Mouse (Mus musculus): Measurements from ENCODE around the gene D030056L22Rik.

Gene D030056L22Rik

DNA sequence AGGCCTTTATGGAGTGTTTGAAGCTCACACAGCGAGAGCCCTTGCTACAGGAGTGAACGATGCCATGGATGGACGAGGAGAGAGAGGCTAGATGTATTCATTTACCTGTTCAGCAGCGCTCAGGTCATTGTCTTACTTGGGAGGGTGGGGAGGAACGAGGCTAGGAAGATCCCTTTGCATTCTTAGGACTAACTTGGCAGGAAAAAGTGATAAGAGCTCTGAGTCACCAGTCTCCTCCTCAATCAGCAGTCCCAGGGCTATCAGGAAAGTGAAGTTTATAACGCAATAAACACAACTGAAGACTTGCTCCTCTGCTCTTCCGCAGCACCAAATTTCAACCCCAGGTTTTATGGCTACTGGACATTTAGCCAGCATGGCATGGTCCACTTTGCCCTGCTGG, 17.3 kb downstream of the D030056L22Rik start:
- no peak for ATAC-seq (ENCODE audit: insufficient number of reproducible peaks, low FRiP score, low TSS enrichment)

DNA sequence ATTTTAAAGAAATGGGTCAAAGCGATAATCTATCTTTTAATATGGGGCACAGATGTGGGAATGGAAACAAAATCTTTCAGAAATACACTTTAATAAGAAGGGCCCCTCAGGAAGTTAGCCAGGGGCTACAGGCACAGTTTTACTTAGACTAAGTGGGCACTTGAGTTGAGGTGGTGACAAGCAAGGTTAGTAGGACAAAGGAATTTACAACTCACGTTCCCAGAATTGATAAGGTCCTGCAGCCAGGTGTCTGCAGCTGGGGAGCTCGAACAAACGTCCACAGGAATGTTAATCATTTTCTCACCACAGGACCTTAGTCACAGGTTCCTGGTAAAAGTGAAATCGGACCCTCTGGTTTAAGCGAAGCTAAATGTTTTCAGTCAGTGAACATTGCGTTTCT, 18.1 kb downstream of the D030056L22Rik start:
- no peak for ATAC-seq (ENCODE audit: insufficient number of reproducible peaks, low FRiP score, low TSS enrichment)

DNA sequence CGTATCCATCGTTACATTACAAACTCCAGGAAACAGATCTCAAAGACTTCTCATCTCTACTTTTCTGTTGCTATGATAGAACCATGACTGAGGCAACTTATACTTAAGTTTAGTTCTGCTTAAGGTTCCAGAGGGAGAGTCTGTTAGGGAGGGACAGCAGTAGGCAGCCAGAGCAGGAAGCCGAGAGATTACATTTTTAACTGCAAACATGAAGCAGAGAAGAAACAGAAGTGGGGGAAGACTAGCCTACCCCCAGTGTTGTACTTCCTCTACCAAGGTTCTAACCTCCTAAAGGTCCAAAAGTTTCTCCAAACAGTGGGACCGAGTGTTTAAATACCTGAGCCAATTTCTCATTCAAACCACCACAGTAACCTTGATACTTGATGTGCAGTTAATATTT, 22.9 kb downstream of the D030056L22Rik start:
- no peak for ATAC-seq (ENCODE audit: insufficient number of reproducible peaks, low FRiP score, low TSS enrichment)

DNA sequence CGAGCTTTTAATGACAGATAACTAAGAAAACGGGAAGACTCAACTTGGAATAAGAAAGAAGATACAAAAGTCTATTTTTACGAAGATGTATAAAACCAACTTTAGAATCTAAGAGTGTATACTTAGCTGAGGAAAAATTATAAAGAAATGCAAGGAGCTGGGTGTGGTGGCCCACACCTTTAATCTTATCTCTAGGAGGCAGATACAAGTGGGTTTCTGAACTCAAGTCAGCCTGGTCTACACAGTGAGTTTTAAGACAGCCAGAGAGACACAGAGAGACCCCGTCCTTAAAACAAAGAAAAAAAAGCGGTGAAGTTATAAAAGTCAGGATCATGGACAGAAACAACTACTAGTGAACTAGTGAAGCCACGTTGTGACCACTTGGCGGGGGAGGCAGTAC, 26.2 kb downstream of the D030056L22Rik start:
- no peak for ATAC-seq (ENCODE audit: insufficient number of reproducible peaks, low FRiP score, low TSS enrichment)

DNA sequence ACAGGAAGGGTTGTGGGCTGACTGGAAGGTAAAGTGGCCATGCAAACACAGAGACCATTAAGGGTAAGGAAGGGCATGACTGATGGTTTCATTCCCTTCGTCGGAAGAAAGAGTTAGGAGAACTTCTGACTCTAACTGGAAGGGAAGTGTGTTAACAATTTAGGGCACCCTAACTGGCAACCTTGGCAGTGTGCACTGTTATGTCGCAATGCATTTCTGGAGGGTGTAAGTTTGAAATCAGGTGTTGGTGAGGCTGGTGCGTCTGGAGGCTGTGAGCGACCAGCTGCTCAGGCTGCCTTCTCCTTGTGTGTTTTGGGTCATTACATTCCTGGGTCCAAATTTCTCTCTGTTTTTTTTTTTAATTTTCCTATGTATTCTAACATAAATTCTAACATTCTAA, 31.0 kb downstream of the D030056L22Rik start:
- ATAC-seq (ENCODE audit: insufficient number of reproducible peaks, low FRiP score, low TSS enrichment): no peak

DNA sequence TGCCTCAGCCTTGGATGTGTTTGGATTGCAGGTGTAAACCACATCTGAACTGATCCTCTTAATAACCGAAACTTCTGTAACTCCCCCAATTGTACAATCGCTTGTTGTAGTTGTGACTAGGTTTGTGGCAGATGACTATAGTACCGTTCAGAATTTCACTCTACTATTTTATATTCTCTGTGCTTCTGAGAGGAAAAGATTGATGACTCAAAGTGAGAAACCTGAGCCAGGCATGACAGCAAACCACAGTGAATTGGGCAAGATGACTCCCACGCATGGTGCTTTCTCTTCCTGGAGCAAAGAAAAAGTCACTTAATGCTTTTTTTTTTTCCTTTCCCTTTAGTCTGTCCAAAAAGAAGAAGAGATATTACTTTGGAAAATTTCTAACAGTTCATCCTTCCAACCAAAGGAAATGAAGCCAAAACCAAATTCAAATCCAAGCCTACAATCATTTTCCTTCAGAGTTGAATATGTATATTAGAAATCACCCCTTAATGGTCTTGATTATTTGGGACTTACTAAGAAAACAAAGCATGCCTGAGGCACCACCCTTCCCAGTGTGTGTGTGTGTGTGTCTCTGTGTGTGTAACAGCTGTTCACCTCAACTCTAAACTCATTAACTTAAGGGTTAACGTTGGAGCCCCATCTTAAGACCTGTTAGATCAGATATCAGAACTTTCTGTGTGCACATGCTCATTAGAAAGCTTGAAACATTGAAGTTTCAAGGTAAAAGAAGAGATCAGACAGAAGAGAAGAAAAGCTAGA, 33.8 kb downstream of the D030056L22Rik start:
- ATAC-seq (ENCODE audit: insufficient number of reproducible peaks, low FRiP score, low TSS enrichment): no peak

DNA sequence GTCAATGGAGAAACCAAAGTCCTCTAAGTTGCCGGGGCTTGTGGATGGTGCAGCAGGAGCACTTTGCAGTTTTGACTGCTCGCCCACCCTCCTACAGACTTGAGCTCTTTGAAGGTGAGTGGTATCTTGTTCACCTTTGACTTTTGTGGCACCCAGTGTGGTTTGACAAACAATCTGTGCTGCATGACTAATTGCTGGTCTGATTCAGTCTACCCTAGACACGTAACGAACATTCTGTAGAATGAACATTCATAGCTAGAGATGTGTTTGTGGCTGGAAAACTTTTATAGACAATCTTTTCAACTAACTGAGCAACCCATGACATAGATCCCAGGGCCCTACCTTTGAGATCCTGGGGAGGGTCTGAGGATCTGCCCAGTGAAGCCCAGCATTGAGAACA, 34.4 kb downstream of the D030056L22Rik start:
- ATAC-seq (ENCODE audit: insufficient number of reproducible peaks, low FRiP score, low TSS enrichment): no peak

DNA sequence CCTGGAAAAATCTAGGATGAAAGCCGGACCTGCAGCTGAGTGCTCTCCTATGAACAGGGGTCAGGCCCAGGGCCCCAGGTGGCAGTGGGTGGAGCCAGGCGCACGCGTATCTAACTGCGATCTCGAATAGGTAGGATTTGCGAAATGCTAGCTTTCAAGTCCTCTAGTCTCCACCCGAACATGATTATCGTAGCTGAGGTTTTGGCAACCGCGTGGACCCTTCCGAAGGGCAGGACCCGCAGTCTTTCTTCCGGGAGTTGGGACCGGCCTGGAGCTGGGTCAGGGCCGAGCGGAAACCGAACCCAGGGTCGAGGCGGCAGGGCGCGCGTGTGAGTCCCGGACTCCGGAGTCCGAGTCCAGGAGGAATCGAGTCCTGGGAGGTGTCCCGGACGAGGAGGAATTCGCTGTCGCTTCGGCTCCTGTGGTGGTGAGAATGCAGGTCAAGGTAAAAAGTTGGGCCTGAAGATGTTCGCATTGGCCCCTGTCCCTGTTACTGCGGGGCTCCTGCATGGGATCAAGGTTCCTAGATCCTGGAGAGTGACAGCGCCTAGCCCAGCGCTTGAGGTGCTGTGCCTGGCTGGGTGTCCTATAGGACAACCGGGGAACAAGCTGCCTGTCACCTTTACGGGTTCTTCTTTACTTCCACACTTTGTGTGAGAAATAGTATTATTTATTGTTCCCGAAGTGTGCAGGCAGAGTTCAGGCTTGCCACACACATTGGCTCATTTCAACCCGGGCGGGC, 36.8 kb downstream of the D030056L22Rik start, which contains the start of gene Trpm6:
Gene Trpm6 (plus strand): TSS at position 386 of the 742 bp plus-strand sequence.
- no peak for ATAC-seq (ENCODE audit: insufficient number of reproducible peaks, low FRiP score, low TSS enrichment)

DNA sequence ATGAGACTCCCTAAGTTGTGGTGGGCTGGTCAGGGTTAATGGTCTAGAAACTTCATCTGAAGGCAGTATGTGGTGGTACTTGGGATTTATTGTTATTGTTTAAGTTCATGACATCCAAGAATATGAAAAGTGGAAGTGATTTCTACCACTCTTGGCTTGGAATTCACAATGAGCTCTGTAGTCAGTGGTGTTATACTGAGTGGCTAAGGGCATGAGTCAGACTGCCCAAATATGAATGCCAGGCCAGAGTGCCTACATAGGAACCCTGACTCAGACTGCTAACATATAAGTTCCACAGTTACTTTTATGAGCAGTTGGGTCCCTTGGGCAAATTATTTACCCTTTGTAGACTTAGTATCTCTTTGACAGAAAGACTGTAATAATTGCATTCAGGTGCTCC, 44.2 kb downstream of the D030056L22Rik start:
- ATAC-seq (ENCODE audit: insufficient number of reproducible peaks, low FRiP score, low TSS enrichment): no peak

DNA sequence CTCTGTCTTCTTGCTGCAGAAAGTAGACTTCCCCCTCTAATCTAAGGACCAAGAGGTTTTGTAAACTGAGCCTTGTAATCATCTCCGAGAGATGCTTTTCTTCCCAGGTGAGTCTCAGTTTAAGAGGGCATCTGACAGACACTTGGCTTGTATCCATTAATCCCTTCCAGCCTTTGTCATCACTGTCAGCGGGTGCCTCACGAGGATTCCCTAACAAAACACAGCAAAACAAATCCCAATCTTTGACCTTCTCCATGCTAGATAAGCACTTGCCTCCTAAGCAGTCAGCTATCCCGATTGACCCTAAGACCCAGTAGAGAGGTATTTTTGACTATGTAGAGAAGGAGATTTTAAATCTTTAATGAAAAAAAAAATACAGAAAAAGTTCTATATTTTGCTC, 44.7 kb downstream of the D030056L22Rik start:
- no peak for ATAC-seq (ENCODE audit: insufficient number of reproducible peaks, low FRiP score, low TSS enrichment)

DNA sequence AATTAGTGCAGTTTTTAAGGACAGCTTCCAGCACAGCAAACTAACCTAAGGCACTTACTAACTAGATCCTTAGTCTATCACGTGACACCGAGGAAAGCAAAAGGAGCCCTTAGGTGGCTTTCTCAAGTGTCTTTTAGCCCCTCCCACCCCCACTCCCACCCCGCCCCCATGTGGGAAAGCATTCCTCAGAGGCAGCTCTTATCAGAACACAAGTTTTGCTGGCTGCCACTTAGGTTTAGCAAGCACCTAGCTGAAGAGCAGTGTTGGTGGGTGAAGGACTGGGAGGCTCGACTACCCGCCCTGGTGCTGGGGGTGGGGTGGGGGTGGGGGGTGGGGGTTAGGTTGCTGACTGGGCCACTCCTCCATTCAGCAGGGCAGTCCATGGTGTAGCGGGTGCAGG, 45.3 kb downstream of the D030056L22Rik start:
- ATAC-seq (ENCODE audit: insufficient number of reproducible peaks, low FRiP score, low TSS enrichment): no peak

DNA sequence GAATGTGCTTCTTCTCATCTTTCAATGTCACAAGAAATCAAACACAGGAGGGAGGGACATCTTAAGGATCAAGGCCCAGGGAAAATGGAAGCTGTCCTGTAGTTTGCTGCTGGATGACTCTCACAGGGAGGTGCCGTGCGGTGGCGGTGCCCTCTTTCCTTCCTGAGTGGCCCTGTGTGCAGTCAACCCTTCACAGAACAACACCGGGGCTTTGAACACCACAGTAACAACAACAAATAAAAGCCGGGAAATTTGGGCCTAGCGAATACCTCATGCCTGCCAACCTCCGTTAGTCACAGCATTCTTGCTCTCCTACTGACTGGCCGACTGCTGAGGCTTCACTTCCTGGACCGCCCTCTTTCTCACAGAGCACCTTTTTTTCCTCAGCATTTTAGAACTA, 45.9 kb downstream of the D030056L22Rik start:
- ATAC-seq (ENCODE audit: insufficient number of reproducible peaks, low FRiP score, low TSS enrichment): no peak

DNA sequence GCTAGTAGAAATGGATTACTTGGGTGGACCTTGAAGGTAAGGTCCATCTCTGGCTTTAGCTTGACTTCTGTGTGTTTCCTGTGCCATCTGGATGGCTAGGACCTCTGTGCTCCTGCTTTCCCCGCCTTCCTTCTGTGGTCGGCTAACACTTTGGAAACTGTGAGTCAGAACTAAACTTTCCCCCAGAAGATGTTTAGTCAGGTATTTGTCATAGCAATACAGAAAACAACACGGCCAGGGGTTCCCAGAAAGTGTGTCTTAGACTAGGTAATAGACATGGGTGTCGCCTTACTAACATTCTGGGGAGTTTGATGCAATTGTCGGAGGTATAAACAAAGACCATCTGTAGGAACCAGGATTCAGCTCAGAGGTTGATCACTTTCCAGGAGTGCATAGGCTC, 53.4 kb downstream of the D030056L22Rik start:
- no peak for ATAC-seq (ENCODE audit: insufficient number of reproducible peaks, low FRiP score, low TSS enrichment)
